Mouse (Mus musculus) lung, adult 18-20 months (tissue): ENCODE measurements around the gene Mxd3.

Experiments used
- DNase-seq, 2 experiments: peaks; one replicate each; pipeline ENCODE4 v3.0.0; 2022; ENCODE audit warnings: mixed read lengths in 2 of 2

Mxd3 gene

DNA sequence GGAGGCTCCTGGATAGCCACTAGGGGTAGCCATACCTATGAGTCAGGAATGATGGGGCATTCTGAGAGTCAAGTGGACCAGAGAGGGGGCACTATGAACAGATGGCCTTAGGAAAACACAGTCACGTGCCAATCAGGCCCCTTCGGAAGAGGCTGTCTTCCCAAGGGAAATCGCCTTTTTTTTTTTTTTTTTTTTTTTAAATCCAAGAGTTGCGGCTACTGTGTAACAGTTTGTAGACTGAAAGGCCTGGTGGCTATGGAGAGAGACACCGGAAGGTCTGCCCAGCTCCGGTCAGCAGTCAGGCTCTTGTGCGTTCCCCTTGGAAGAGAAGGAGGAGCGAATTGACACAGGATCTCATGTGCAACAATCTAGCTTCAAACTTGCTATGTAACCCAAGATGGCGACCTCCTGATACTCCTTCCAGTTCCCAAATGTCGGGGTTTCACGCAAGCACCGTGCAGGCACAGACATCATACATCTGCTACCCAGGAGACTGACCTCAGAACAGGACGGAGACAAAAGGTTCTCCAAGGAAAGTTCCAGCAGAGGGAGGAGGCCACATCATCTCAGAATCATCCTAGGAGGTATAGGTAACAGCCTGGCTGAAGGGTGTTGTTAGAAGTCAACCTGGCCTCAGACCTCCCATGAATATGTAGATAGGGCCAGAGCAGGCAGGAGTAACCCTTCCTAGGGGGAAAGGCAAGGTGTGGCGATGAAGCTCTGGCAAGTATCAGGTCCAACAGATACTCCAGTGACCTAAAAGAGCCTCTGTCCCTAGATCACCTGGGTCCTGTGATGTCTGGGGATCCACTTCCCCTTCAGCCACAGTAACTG lies 1.2 kb upstream of the Mxd3 start:
- DNase-seq, result no peak

DNA sequence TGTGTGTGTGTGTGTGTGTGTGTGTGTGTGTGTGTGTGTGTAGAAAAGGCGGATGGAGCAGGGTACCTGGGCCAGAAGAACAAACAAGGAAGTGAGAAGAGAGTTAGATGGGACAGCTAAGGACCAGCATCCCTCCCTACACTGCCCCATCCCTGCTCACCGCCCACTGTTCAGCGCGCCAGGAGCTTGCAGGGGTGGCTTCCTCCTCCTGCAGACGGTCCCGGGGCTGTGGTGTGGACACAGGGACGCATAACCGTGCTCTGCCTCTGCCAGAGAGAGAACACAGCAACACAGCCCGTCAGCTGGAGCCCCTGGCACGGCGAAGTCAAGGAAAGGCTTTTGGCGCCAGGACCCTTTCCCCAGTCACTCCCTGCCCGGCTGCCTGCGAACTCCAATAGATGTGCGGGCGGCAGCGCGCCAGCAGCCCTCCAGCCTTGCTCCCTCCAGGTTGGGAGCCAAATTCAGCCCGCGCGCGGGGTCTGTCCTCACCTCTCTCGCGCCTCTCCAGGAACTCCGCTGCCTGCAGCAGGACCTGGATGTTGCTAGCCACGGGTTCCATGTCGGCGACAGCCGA lies 427 bp downstream of the Mxd3 start:
- no peak for DNase-seq

- DNase-seq, result no peak
Observed at GRCm38 (mm10) chr13:55328641-55329040, 982 bp downstream of the Mxd3 start.

DNA sequence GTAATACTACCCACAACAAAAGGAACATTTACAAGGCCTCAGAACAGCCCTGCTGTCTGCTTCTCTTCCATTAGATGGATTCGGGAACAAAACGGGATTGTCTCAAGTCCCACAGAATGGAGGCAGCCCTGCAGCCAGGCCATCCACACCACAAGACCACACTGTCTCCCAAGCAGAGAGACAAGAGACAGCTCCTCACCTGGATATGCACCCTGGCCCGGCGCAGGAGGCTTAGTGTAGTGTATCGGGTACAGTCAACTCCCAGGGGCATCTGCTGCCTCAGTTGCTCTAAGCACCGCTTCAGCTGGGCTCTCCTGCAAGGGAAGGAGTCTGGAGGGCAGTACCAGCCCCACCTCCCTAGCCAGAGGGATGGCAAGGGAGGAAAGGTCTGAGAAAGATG lies 1.5 kb downstream of the Mxd3 start:
- DNase-seq, result no peak

GRCm38 (mm10) chr13:55327633-55328032 lies 2.0 kb downstream of the Mxd3 start:
- peak; percentile 87 to 89 for DNase-seq

DNA sequence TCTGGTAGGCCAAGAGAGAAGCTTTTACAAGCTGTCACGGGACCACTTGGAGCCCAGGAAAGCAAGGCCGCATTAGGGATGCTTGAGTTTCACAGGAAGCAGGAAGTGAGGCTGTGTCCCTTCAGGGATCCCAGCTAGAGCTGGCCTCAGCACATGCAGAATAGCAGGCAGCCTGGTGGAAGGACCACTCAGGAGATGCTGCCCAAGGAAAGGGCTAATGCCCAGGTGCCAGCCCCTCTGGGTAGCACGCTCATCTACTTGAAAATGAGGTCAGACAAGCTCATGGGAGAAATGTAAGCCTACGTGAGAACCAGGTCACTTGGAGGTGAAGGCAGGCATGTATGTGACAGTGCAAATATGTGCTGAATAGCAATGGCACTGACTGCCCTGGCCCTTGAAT lies 2.5 kb downstream of the Mxd3 start:
- DNase-seq, result no peak

DNA sequence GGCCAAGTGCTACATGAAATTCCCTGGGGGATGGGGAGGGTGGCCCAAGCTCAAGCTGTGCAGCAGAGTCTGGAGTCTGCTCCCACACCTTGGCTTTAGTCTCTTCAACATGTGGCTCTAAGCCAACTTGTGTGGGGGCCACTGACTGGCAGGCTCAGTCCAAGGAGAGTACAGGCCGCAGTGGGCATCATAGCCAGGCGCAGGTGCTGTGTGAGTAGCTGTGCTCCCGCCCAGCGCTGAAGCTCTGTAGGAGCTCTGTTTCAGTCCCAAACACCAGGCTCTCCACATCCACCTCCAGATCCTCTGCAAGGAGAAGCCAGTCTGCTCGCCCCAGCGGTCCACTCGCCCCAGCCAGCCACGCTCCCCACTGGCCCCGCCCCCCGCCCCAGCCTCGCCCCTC lies 4.0 kb downstream of the Mxd3 start:
- no peak for DNase-seq

DNA sequence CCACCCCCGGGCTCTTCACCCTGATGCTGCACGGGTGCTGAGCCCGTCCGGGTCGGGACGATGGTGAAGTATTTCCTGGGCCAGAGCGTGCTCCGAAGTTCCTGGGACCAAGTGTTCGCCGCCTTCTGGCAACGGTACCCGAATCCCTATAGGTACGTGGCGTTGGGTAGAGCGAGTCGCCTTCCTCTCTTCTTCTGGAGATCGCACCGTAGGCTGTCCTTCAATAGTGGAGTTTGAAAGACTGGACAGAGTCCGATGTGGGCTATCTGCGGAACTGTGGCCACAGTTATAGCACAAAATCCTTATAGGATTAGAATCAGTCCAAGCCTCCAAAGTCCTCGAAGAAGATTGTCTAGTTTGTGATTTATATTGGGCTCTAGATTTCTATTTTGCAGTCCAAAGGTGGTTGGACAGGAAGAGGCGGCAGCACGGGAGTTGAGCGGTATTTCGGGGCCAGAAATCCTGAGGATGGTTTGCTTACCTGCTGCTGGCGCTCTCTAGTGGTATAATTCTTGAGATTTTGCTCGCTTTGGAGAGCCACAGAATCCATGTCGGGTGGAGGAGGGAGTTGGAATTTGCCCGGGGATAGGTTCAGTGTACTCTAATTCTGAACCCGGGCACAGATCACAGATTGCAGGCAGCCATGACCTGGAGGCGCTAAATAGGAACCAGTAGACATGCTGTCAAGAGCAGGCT lies 7.3 kb downstream of the Mxd3 start:
- DNase-seq, result peak; percentile 31 to 39

GRCm38 (mm10) chr13:55321434-55322129 lies 8.0 kb downstream of the Mxd3 start, which contains the start of gene Rab24:
Gene Rab24, minus strand, starts transcription at chr13:55321946.
- peak; percentile 85 to 89 for DNase-seq

DNA sequence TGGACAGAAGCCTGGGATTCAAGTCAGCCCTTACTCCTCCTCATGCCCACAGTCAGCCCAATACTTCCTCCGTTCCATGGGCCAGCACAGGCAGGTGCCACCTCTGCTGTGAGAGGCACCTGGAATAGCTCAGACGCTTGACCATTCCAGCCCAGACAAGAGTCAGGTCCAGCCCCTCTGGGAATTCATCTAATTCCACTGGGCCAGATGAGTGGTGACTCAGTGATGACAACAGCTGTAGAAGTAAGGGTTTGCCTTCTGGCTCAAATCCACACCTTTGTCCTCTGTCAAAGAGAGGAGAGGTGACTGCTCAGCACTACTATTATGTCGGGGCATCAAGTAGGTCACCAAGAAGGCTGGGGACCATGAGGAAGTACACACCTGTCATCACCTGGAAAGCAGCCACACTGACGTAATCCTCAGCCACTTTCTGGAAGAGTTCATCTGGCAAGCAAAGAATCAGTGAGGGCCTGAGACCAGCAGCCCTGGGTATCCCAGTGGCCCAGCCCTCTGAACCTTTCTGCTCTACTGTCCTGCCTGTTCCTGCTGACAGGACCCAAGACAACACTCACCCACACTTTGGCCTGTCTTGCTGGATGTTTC lies 9.6 kb downstream of the Mxd3 start, which contains the start of gene Prelid1:
Gene Prelid1, plus strand, starts transcription at position 570 of the 603 bp plus-strand sequence.
- DNase-seq, result peak; percentile 26 to 33

- no peak for DNase-seq
Observed at GRCm38 (mm10) chr13:55318351-55318750, 11.3 kb downstream of the Mxd3 start.

- no peak for DNase-seq
Observed at GRCm38 (mm10) chr13:55314891-55315412, 14.7 kb downstream of the Mxd3 start.

GRCm38 (mm10) chr13:55313051-55313450 lies 16.6 kb downstream of the Mxd3 start:
- DNase-seq, result no peak

DNA sequence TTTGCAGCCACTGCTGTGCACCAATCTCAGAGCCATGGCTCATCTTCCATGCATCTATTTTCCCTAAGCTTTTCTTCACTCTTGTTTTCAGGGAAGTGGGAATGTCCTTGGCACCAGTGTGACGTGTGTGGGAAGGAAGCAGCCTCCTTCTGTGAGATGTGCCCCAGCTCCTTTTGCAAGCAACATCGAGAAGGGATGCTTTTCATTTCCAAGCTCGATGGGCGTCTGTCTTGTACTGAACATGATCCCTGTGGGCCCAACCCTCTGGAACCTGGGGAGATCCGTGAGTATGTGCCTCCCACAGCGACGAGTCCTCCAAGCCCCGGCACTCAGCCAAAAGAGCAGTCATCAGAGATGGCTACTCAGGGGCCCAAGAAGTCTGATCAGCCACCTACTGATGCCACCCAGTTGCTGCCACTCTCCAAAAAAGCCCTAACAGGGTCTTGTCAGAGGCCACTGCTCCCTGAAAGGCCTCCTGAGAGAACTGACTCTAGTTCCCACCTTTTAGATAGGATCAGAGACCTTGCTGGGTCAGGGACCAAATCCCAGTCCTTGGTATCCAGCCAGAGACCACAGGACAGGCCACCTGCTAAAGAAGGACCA lies 17.5 kb downstream of the Mxd3 start:
- DNase-seq, result no peak

DNA sequence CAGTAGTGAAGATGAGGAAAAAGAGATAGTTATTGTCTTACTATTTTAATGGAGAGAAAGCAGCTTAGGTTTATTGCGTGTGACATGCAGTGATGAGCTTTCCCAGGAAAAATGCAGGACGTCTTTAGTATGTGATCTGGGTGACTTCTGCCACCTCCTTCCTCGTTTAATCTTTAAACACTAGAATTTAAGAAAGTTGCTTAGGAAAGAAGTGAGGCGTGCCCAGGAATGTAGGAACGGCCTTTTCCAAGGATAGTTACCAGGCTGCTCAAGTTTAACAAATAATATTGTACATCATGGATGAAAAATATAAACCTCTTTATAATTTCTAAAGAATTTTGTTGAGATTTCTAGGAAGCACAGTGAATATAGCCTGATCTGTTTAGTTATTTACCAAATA lies 28.7 kb downstream of the Mxd3 start:
- no peak for DNase-seq

- no peak for DNase-seq
Observed at GRCm38 (mm10) chr13:55296760-55297159, 32.9 kb downstream of the Mxd3 start.

- DNase-seq, result no peak
Observed at GRCm38 (mm10) chr13:55288854-55289253, 40.8 kb downstream of the Mxd3 start.

GRCm38 (mm10) chr13:55277646-55278045 lies 52.0 kb downstream of the Mxd3 start:
- DNase-seq, result no peak

DNA sequence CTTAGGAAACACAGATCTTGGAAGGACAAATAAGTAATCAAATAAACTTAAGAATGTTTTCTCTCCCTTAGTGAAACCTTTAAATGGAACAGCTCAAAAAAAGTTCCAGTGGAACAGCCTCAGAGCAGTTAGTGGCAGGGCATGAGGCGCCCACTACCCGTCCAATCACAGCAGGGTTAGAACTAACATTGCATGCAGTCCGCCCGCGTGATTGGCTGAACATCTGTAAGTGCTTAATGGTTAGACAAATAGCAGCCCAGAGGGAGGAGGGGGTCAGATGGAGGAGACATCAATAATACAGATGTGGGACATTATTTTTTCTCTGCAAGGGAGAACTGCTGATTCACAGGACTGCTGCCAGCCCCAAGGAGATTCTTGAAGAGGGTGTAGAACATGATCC lies 52.4 kb downstream of the Mxd3 start:
- no peak for DNase-seq
